Mouse (Mus musculus): ENCODE results near the gene Triml1.

Gene Triml1

GRCm38 (mm10) chr8:43141386-43141785, at the start of gene Triml1:
Triml1 (minus strand) TSS chr8:43141486.
- no peak for DNase-seq

DNA sequence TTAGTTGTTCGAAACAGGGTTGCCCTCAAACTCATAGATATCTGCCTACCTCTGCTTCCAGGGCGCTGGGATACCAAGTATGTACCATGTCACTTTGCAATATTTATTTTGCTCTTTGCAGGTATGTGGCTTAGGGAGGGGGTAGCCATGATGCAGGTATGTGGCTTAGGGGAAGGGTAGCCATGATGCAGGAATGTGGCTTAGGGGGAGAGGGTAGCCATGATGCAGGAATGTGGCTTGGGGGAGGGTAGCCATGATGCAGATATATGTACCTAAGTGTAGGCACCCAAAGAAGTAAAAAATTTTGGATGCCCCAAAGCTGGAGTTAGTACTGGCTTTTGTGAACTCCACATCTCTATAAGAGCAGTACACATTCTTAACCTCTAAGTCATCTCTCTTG, 41.0 kb upstream of the Triml1 start:
- no peak for DNase-seq

DNA sequence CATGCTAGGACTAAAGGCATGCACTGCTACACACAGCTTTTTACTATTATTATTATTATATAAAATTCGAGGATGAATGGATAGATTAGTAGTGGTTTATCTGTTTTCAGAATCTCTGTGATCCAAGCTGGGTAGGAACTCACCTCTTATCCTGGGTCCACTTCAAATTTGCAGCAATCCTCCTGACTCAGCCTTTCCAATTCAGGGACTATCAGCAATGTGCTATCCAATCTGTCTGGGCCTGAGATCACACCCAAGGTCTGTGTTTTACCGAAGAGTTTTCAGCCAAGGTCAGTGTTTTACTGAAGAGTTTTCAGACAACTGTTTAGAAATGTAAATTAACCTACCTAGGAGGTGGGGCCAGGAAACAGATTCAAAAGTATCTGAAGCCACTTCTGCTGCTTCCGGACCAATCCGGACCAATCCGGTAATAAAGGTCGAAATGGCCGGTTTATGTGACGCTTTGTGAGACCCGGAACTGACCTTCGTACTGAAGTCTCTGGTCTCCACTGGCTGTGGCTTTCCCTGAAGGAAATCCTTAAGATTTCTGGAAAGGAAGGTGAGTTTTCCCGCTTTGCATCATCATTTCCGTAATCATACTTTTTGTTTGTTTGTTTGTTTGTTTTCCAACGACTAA, 38.9 kb upstream of the Triml1 start, which contains the start of gene Triml2:
Gene Triml2 (plus strand): TSS at position 488 of the 637 bp plus-strand sequence.
- no peak for DNase-seq

DNA sequence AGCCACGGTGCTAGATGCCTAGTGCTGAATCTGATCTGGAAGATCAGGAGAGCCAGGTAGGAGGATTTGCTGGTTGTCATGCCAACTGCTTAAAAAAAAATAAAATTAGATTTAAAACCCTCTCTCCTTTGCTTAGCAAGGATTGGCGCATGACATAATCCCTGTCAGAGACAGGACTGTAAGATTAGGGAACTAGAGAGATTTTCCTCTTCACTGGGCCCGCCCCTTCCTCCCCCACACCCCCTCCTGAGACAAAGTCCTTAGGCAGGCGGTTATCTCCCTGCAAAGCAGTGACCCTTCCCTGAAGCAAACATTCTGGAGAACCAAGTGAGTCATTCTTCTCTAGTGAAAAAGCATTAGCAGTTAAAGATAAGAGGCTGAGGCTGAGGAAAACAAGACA, 37.9 kb upstream of the Triml1 start:
- no peak for DNase-seq

- no peak for DNase-seq
Observed at GRCm38 (mm10) chr8:43178263-43178662, 37.0 kb upstream of the Triml1 start.

DNA sequence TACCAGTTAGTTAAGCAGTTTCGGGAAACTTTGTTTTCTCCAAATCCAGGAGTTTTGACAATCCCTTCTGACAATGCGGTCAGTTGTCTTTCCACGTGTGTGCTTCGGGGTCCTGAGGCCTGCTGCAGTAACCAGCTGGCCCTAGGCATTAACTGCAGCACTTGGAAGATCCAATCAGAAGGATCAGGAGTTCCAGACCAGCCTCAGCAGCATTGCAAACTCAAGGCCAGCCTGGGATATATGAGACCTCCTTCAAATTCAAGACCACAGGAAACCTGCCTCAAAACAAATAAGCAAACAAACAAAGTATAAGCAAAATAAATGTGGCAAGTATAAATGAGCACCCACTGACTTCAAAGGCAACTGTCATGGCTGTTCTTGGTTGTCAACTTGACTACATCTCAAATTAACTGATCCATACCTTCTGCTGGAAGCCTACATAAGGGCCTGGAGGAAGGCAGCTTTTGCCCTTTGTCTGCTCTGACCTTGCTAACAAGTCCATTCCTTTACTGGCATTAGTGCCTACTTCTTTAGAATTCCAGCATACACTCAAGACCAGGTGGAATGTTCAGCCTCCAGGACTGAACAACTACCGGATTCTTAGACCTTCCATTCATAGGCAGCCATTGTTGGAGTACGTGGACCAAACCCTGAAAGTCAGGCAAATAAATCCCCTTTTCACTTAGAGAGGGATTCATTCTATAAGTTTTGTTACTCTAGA, 35.6 kb upstream of the Triml1 start:
- no peak for DNase-seq

DNA sequence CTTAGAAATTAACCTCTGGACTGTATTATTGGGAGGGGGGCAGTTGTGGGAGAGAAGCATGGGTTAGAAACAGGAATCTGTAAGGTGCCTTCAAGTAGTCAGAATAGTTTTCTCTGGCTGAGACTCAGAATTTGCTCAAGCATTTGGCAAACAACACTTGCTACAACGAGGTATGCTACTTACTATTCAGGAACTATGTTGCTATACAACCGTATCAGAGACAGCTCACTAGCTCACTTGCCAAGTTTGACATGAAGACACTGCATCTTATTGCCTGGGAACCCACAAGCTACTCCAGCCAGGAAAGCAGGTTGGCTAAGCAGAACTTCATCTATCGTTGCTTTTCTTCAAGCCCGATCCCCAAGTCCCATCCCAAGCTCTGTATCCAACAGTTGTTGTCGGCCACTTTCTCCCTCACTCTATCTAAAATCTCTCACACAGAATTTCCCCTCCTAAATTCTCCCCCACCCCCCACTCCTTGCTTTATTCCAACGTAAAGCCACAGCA, 28.0 kb upstream of the Triml1 start:
- DNase-seq, result no peak

GRCm38 (mm10) chr8:43168083-43168482, 26.8 kb upstream of the Triml1 start:
- no peak for DNase-seq

DNA sequence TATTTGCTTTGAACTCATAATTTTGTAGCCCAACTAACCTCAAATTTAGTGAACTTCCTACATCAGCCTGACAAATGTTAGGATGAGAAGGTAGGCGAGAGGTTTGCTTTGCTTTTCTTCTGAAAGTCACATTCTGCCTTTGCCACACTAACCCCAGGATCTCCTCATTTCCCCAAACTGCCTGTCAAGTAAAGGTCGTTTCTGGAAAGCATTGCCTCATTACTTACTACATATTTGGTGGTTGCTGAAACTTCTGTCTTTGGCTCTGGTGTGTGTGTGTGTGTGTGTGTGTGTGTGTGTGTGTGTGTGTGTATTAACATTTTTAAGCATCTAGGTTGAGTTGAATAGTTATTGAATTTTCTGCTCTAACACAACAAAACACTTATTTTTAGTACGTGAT, 23.2 kb upstream of the Triml1 start:
- DNase-seq, result no peak

DNA sequence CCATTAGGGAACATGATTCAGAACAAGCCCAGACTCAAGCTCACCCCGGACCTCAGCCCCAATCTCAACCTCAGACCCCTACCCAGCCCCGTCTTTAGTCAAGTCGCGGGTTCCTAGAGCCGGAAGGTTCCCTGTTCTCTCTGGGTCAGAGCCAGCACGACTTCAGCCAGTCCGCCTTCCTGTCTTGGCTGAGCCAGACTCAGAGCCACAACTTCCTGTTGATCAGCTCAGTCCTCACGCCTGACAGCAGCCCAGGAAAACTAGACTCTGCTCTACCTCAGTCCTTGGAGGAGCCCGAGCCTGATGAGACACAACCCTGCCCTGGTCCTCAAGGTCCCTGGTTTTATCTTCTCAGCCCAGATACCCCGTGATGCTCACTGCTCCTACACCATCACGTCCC, 22.0 kb upstream of the Triml1 start:
- DNase-seq, result no peak

- DNase-seq, result no peak
Observed at GRCm38 (mm10) chr8:43149307-43149706, 8.0 kb upstream of the Triml1 start.

- no peak for DNase-seq
Observed at GRCm38 (mm10) chr8:43111205-43111827, 30.0 kb downstream of the Triml1 start.
